8 mouse cellular contexts compared by ENCODE assay signal in genomic region chr7:27195681-27196611, GRCm38 (mm10). TPM values are rescaled to one million over a fixed set of nuclear protein-coding genes. Genes with fewer than 3 reads are reported as not detected.
DNase-seq lines count a peak whose midpoint lies in the region; ATAC-seq lines count a peak whose summit lies in the region.

BC024978 (plus strand) TSS chr7:27195781.
Snrpa (minus strand) TSS chr7:27196271.

- peaks cover 4 to 13% of the 10 kb centered on the region in 2 experiments for H3K4me1 ChIP-seq in heart, embryonic 14.5 days (ENCODE audit: control insufficient read depth in 2 of 2, insufficient read depth in 2 of 2, low read length in 2 of 2)
- peaks cover 40% of the 10 kb centered on the region for H3K4me1 ChIP-seq in liver, embryonic 13.5 days (replicated peaks)
- peaks cover 8% of the 10 kb centered on the region for H3K4me1 ChIP-seq in stomach, embryonic 16.5 days (ENCODE audit: control insufficient read depth, insufficient read depth, low read length)

- peak within 1 kb of the TSS; percentile 95 for H3K9ac ChIP-seq in heart, embryonic 14.5 days (ENCODE audit: low read length)
- peak within 1 kb of the TSS; percentile 84 for H3K9ac ChIP-seq in liver, embryonic 13.5 days
- H3K9ac ChIP-seq in stomach, embryonic 16.5 days (ENCODE audit: low read length): peak within 1 kb of the TSS; percentile 96

- no peaks in the 10 kb centered on the region for H3K27me3 ChIP-seq in heart, embryonic 14.5 days (ENCODE audit: control insufficient read depth, insufficient read depth, low read length)
- H3K27me3 ChIP-seq in liver, embryonic 13.5 days: no peaks in the 10 kb centered on the region
- H3K27me3 ChIP-seq in stomach, embryonic 16.5 days (ENCODE audit: control insufficient read depth, insufficient read depth, low read length): no peaks in the 10 kb centered on the region

- peak within 1 kb of the TSS; percentile 87 for H3K4me2 ChIP-seq in heart, embryonic 14.5 days (ENCODE audit: low read length)
- peak within 1 kb of the TSS; percentile 86 for H3K4me2 ChIP-seq in liver, embryonic 13.5 days
- peak within 1 kb of the TSS; percentile 96 for H3K4me2 ChIP-seq in stomach, embryonic 16.5 days (ENCODE audit: low read depth, low read length)

- peak; percentile 97 for DNase-seq in c-Kit-negative CD71-positive TER-119-positive erythroid progenitor cells, embryonic 14.5 days (ENCODE audit: low read depth, low spot score)
- DNase-seq in fibroblast of lung, adult 2 months (ENCODE audit: low read depth): peak; percentile 99
- peak; percentile 99 for DNase-seq in kidney, postnatal 14 days
- peak; percentile 96 for DNase-seq in liver, embryonic 13.5 days
- peak; percentile 91 for DNase-seq in neural tube, embryonic 10.5 days (ENCODE audit: extremely low spot score, low spot score)

- WGBS in heart, embryonic 14.5 days: under 1% methylated on average over 64 of the region's 64 CpGs
- WGBS in liver, embryonic 13.5 days (ENCODE audit: insufficient replicate concordance): under 1% methylated on average over 64 of the region's 64 CpGs
- WGBS in stomach, embryonic 16.5 days: under 1% methylated on average over 64 of the region's 64 CpGs

- H3K4me3 ChIP-seq in heart, embryonic 14.5 days (ENCODE audit: control insufficient read depth in 1 of 2, insufficient read depth in 1 of 2, low read depth in 1 of 2, low read length in 2 of 2): peak within 1 kb of the TSS; percentile 76 to 100
- peak within 1 kb of the TSS; percentile 85 for H3K4me3 ChIP-seq in liver, embryonic 13.5 days (replicated peaks)
- H3K4me3 ChIP-seq in stomach, embryonic 16.5 days (replicated peaks; ENCODE audit: low read length): peak within 1 kb of the TSS; percentile 98

- peak within 1 kb of the TSS; percentile 99 to 100 for H3K27ac ChIP-seq in heart, embryonic 14.5 days (replicated peaks in 1 of 2; ENCODE audit: control insufficient read depth in 1 of 2, insufficient read depth in 1 of 2, low read depth in 2 of 2, low read length in 2 of 2)
- peak within 1 kb of the TSS; percentile 97 for H3K27ac ChIP-seq in liver, embryonic 13.5 days
- peak within 1 kb of the TSS; percentile 100 for H3K27ac ChIP-seq in stomach, embryonic 16.5 days (ENCODE audit: low read length)

- H3K9me3 ChIP-seq in heart, embryonic 14.5 days (ENCODE audit: control insufficient read depth, low read length): no peaks in the 10 kb centered on the region
- no peaks in the 10 kb centered on the region for H3K9me3 ChIP-seq in liver, embryonic 13.5 days (replicated peaks)
- no peaks in the 10 kb centered on the region for H3K9me3 ChIP-seq in stomach, embryonic 16.5 days (replicated peaks; ENCODE audit: control insufficient read depth, low read length)

- ATAC-seq in CD4-positive, CD25-positive, alpha-beta regulatory T cell, adult 4 months: peak; percentile 93
- ATAC-seq in heart, embryonic 14.5 days (ENCODE audit: insufficient number of reproducible peaks, insufficient read depth, low FRiP score, low read depth): peak; percentile 99
- ATAC-seq in liver, embryonic 13.5 days (ENCODE audit: low read depth): peak; percentile 97
- ATAC-seq in stomach, embryonic 16.5 days (ENCODE audit: insufficient read depth, low FRiP score): peak; percentile 99

- H3K36me3 ChIP-seq in heart, embryonic 14.5 days (ENCODE audit: control insufficient read depth, insufficient read depth, low read length): peaks cover 57% of the 10 kb centered on the region
- peaks cover 38% of the 10 kb centered on the region for H3K36me3 ChIP-seq in liver, embryonic 13.5 days
- H3K36me3 ChIP-seq in stomach, embryonic 16.5 days (ENCODE audit: control insufficient read depth, insufficient read depth, low read length): peaks cover 17% of the 10 kb centered on the region

RNA-seq across cellular contexts. Expression of gene BC024978, which starts in this region (rescaled TPM):
- polyA plus RNA-seq in CD4-positive, CD25-positive, alpha-beta regulatory T cell, adult 4 months (2017; shearing (Covaris generic)): 1 to 10 TPM; 3.8 to 6.0 TPM
- 3.3 and 3.7 TPM in 2 replicates for polyA plus RNA-seq in heart, embryonic 14.5 days (2014; fragmentation: Nextera tagmentation; extraction: Ambion mirVana)
- 0.62 and 1.2 TPM in 2 replicates for polyA plus RNA-seq in liver, embryonic 13.5 days (2015; fragmentation: Nextera tagmentation; extraction: Ambion mirVana)
- 3.2 TPM in 2 replicates for polyA plus RNA-seq in stomach, embryonic 16.5 days (2015; fragmentation: Nextera tagmentation; extraction: Ambion mirVana)

RNA-seq across cellular contexts. Expression of gene Snrpa, which starts in this region (rescaled TPM):
- polyA plus RNA-seq in CD4-positive, CD25-positive, alpha-beta regulatory T cell, adult 4 months (2017; shearing (Covaris generic)): 10 to 100 TPM; 60.9 to 76.3 TPM
- 140 and 150 TPM in 2 replicates for polyA plus RNA-seq in heart, embryonic 14.5 days (2014; fragmentation: Nextera tagmentation; extraction: Ambion mirVana)
- polyA plus RNA-seq in liver, embryonic 13.5 days (2015; fragmentation: Nextera tagmentation; extraction: Ambion mirVana): 115 and 129 TPM in 2 replicates
- polyA plus RNA-seq in stomach, embryonic 16.5 days (2015; fragmentation: Nextera tagmentation; extraction: Ambion mirVana): 184 and 213 TPM in 2 replicates

Comparison
In these comparisons a context has a peak if more than half of its experiments do, and no peak if none do; other contexts are left out.
1. Peak in every context shown above with its lines: DNase-seq, ATAC-seq, H3K4me3 ChIP-seq and H3K27ac ChIP-seq.